Mouse (Mus musculus): Measurements from ENCODE around the gene Arpc1a.
"Not testable (repeated sequence)": the region's sequence is repeated elsewhere in the genome, so short reads cannot be mapped to it uniquely, and the experiment has no call there.

Gene Arpc1a

DNA sequence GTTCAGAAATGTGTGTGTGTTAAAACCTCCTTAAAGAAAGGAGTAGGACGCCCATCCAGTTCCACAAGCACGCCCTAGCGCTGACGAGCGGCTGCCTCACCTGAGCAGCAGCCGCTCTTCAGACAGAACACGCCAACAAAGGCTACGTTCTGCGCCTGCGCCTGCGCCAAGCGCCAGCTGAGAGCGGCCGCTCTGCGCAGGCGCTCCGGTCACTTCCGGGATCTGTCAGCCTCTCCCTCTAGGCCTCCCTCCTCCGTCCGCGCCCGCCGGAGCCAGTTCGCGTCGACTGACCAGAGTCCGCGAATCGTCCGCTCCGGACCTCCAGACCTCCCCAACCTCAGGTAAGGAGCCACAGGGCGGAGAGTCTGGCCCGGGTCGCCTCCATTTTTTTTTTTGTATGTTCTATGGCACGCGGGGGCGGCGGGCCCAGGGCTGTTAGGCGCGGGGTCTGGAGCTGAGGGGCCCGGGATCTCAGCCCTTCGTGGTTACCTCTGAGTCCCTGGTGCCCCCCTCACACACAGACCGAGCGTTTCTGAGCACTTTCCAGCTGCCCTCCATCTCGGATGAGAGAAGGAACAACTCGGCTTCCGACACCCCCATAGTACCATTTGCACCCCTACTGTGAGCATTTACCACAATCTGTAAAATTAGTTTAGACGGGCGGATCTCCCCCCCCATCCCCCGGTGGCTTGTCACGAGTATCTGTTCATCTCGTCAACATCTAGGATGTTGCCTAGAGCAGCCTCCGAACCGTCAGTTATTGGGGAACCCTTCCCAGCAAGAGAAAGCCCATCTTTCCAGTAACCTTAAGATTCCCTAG, at the start of gene Arpc1a, which contains the start of gene Kpna7:
TSS of gene Arpc1a (plus strand) at position 199 of the 820 bp plus-strand sequence.
TSS of gene Kpna7 (minus strand) at position 399 of the 820 bp plus-strand sequence.
- DNase-seq (ENCODE audit: low read depth): peak; percentile 97

DNA sequence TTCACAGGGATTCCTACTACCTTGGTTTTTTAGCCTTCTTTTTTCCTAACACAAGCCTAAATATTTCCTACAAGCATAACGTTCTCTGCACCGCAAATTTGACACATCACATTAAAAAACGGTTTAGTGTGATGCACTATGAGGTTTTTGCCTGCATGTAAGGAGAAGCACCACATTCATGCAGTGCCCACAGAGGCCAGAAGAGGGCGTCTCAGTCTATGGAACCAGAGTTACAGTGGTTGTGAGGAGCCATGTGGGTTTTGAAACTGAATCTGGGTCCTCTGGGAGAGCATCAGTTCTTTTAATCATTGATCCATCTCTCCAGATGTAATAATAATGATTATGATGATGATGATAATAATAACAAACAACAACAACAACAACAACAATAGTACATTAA, 42.0 kb upstream of the Arpc1a start:
- peak; percentile 55 for DNase-seq (ENCODE audit: low read depth)

GRCm38 (mm10) chr5:145042690-145043089, 40.9 kb upstream of the Arpc1a start, which contains the start of gene 1700018F24Rik:
Gene 1700018F24Rik (plus strand): TSS chr5:145042990.
- not testable (repeated sequence) for DNase-seq (ENCODE audit: low read depth)

DNA sequence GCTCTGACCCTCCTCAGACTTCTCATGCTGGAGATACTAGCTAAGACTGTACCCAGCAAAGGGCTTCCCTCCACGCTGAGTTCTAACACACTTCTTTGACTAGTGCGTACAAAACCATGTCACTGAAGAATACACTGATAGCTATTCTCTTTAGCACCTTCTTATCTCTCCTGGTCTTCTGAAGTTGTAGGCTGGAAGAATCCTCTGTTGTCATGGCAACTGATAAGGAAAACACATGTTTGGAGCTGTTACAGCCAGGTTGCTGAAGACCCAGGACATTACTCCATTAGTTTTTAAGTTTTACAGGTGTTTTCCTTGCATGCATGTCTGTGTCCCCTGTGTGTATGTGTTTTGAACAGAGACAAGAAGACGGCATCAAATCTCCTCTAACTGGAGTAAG, 29.4 kb upstream of the Arpc1a start:
- not testable (repeated sequence) for DNase-seq (ENCODE audit: low read depth)

- no peak for DNase-seq (ENCODE audit: low read depth)
These were observed 25.7 kb upstream of the Arpc1a start for GRCm38 (mm10) chr5:145057907-145058306.

DNA sequence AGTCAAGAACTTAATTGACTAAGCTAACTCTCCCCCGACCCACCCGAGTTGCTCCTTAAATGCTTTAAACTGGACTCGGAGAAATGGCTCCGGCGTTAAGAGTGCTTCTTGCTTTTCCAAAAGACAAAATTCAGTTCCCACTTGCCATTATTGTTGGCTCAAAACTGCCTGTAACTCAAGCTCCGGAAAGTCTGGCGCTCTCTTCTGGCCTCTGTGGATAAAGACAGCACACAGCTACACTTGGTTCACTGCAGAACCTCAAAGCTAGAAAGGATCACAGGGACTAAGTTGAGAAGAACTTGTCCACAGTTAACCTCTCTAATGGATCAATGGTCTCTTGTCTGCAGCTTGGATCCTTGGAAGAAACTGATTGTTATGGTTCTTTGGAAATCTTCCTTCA, 24.9 kb upstream of the Arpc1a start:
- no peak for DNase-seq (ENCODE audit: low read depth)

- DNase-seq (ENCODE audit: low read depth): no peak
These were observed 24.1 kb upstream of the Arpc1a start for GRCm38 (mm10) chr5:145059524-145059923.

- no peak for DNase-seq (ENCODE audit: low read depth)
These were observed 18.8 kb upstream of the Arpc1a start for GRCm38 (mm10) chr5:145064765-145065340.

DNA sequence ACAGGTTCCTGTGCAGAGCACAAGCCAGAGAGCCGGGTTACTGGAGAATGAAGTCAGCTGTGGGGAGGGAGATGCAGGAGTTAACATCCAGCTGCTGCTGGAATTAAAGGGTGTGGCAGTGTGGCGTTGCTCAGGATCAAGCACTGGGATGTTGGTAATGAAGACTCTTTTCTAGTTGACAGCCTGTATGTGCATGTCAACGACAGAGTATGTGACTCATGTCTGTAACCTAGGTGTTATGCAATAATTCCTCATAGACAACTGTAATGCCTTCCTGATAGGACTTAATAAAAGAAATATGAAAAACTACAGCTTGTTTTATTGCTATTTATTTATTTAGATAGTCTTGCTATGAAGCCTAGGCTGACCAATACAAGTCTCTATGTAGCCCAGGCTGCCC, 14.8 kb upstream of the Arpc1a start:
- no peak for DNase-seq (ENCODE audit: low read depth)

GRCm38 (mm10) chr5:145069707-145070106, 13.9 kb upstream of the Arpc1a start:
- peak; percentile 84 for DNase-seq (ENCODE audit: low read depth)

DNA sequence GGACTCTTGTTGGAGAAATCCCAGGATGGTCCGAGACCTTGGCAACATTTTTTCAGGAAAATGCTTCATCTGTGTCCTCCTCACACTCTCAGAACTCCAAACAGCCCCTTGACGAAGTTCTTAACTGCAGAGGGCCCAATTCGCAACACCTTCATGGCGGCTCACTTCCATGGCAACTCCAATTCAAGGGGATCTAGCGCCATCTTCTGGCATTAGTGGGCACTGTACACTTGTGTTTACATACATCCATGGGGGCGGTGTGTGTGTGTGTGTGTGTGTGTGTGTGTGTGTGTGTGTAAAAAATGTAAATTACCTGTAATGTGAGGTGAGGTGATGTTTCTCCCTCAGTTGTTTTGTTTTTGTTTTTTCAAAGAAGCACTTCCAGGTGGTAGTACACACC, 12.3 kb upstream of the Arpc1a start:
- DNase-seq (ENCODE audit: low read depth): peak; percentile 58

DNA sequence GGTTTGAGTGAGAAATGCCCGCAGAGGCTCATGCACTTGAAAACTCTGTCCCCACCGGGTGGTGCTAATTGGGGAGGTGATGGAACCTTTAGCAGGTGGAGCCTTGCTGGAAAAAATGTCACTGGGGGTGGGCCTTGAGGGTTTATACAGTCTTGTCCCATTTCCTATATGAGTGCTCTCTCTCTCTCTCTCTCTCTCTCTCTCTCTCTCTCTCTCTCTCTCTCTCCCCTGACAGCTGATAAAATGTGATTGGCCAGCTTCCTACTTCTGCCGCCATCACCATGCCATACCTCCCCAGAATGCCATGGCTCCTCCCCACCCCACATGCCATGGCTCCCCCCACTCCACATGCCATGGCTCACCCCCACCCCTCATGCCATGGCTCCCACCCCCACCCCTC, 8.5 kb upstream of the Arpc1a start:
- DNase-seq (ENCODE audit: low read depth): no peak

- no peak for DNase-seq (ENCODE audit: low read depth)
These were observed 1.6 kb upstream of the Arpc1a start for GRCm38 (mm10) chr5:145081866-145082613.

DNA sequence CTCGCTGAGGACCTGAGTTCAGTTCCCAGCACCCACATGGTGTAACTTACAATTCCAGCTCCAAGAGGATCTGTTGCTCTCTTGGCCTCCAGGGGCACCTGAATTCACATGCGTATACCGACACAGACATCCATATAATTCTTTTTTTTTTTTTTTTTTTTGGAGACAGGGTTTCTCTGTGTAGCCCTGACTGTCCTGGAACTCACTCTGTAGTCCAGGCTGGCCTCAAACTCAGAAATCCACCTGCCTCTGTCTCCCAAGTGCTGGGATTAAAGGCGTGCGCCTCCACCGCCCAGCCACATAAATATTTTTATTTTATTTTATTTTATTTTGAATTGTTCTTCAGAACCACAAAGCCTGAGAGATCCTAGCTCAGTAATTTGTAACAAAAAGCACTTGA, 429 bp upstream of the Arpc1a start:
- DNase-seq (ENCODE audit: low read depth): not testable (repeated sequence)

DNA sequence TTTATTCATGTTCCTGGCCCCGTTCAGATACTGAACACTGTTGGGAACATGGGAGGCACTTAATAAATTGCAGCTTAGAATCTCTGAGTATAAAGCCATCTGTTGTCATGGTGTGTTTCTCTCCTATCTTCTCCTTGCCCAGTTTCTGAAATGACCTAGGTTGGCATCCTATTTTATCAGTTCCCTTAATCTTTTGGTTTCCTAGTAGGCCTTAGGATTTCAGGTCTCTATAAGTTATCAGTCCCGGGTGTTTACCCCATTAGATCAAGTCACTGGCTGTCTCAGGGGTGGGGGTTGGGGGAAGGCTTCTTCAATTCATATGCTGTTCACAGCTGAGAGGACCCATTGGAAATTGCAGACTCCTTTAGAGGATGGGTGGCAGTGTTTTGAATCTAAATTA, 1.2 kb downstream of the Arpc1a start:
- DNase-seq (ENCODE audit: low read depth): peak; percentile 16

GRCm38 (mm10) chr5:145088186-145088585, 4.6 kb downstream of the Arpc1a start:
- DNase-seq (ENCODE audit: low read depth): peak; percentile 32

GRCm38 (mm10) chr5:145089878-145090277, 6.2 kb downstream of the Arpc1a start:
- no peak for DNase-seq (ENCODE audit: low read depth)

DNA sequence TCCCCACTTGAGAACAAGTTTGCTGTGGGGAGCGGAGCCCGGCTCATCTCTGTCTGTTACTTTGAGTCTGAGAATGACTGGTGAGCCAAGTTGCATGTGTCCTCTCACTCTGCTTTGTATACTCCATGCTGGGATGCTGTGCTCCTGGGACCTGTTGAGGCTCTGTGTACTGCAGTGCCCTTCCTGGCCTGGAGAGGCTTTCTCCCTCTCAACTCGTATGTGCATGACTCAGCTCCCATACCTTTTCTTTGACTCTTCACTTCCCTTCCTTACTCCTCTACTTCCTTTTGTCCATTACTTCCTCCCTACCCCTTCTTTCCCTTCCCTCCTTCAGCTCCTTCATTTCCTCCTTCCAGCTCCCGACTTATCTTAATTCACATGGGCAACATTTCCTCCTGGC, 12.6 kb downstream of the Arpc1a start:
- DNase-seq (ENCODE audit: low read depth): no peak

DNA sequence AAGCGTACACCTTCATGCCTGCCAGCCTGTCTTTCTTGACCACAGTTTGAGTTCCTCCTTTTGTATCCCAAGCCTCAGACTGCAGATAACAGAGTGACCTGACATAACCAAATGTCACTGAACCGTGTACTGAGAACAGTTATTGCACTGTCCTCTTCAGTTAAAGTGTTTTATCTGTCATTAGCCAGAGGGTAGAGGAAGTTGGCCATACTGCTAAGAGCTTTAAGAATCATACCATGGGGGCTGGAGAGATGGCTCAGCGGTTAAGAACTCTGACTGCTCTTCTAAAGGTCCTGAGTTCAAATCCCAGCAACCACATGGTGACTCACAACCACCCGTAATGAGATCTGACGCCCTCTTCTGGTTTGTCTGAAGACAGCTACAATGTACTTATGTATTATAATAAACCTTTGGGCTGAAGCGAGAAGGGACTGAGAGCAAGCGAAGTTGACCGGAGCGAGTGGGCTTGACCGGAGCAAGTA, 14.8 kb downstream of the Arpc1a start:
- DNase-seq (ENCODE audit: low read depth): no peak

GRCm38 (mm10) chr5:145100960-145101359, 17.3 kb downstream of the Arpc1a start:
- DNase-seq (ENCODE audit: low read depth): no peak

DNA sequence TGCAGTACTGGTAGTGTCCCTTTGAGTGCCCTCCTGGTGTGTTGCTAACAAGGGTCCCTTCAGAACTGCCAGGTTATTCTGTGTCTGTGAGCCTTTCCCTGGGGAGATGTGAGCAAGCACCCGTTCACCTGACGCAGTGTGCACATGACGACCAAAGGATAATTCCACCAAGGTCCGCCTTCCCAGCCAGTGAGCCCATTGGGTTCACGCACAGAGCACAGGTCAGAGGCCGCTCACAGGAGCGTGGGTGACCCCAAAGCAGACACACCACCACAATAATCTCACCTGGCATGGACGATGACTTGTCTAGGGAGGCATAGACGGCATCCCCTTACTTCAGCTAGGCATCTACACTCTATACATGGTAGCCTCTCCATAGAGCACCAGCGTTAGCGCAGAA, 17.8 kb downstream of the Arpc1a start:
- not testable (repeated sequence) for DNase-seq (ENCODE audit: low read depth)

DNA sequence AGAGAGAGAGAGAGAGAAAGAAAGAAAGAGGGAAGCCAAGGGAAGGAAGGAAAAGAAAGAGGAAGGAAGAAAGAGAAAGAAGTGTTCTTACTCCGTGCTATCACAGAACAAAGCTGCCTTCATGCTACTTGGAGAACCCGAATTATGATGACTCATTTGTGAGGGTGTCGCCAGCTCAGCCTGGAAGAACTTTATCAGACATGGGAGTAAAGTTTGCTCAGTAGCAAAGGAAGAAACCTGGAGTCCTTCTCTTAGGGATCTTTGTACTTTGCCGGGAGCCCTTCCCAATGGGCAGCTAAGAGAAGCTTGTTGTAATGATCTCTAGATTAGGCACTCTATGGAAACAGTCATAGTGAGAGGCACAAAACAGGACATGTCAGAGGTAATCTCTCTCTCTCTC, 19.1 kb downstream of the Arpc1a start:
- DNase-seq (ENCODE audit: low read depth): no peak

GRCm38 (mm10) chr5:145104328-145104727, 20.7 kb downstream of the Arpc1a start:
- no peak for DNase-seq (ENCODE audit: low read depth)
